Mouse (Mus musculus) heart, postnatal 25 days (tissue): ENCODE measurements around the gene Gpr107. TPM values are rescaled to one million over a fixed set of nuclear protein-coding genes. Genes with fewer than 3 reads are reported as not detected.

Source experiments
- DNase-seq: peaks from one replicate; pipeline ENCODE4 v3.0.0; 2022; ENCODE audit warnings: low spot score
- intact Hi-C: fragments of 180-260 bp; cut with DNase I; formaldehyde crosslinking; loops from one replicate; pipeline ENCODE4 v1.15.1; 2025
- total RNA-seq, 2 experiments: library from RNA; stranded (reverse); gene quantifications; 2 replicates each; pipeline ENCODE4 v1.2.3; 2021

The Gpr107 gene
- total RNA-seq, 2 experiments from 2014 or later: 33.1 to 35.1 TPM

DNA sequence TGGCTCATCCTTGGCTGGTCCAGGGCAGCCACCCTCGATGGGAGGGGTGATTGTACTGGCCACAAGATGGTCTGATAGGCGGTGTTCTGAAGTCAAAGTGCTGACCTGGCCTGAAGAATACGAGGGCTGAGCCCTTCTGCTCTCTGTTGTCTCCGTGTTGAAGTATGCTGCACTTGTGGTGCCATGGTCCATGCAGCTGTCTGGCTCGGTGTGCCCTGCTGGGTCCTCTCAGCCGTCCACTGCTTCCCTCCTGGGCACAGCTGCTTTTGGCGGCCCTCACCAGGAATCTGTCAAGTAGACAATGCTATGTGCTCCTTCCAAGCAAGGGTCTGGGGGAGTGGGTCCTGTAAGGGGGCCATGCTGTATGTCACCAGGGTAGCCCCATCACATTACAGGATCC is 68.7 kb downstream of the Gpr107 start:
- intact Hi-C loops: no loop called here
- no peak for DNase-seq

DNA sequence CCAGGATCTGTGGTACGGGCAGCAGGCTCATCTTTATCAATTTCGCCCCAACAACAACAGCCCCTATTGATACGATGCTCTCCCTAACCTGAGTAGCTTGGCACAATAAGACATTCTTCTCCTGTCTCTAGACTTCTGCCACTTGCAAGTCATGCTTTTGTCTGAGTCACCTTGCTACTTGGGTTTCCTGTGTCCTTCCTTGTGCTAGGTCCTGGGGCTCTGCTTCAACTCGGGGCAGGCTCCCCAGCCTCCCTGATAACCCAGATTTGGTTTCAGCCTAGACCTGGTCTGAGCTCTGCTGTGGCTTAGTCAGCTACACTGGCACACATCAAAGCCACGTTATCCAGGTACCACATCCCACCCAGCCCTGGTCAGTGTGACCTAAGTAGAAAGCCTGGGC is 69.5 kb downstream of the Gpr107 start:
- DNase-seq: no peak
- intact Hi-C loops: no loop called here

DNA sequence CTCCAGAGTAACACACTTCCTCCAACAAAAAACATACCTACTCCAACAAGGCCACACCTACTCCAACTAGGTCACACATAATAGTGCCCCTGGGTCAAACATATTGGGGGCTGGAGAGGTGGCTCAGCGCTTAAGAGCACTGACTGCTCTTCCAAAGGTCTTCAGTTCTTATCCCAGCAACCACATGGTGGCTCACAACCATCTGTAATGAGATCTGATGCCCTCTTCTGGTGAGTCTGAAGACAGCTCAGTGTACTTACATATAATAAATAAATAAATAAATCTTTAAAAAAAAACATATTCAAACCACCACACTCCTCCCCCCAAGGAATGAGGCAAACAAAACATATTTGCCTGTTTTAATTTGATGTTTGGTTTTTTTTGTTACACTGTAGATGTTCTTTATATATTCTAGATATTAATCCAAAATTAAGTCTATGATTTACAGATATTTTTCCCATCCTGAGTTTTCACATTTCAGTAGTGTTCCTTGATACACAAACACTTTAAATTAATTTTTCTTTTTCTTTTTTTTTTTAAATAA is 76.7 kb downstream of the Gpr107 start:
- no peak for DNase-seq

DNA sequence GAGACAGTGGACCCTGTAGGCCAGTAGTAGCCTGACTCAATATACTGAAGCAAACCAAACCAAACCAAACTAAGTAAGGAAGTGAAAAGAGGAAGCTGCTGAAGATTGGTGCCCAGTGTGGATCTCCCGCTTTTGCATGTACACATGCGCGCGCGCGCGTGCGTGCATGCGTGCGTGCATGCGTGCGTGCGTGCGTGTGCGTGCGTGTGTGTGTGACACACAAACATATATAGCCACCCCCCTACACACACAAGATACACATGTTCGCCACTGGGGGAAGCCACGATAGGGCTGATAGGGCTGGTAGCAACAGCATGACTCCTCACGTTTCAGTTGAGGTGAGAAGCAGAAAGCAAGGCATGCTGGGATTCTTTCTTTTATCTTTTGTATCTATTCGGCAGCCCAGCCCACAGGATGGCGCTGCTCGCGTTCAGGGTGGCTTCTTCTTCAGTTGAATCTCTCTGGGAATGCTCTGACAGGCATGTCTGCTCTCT is 87.1 kb downstream of the Gpr107 start:
- intact Hi-C loops: no loop called here
- no peak for DNase-seq

More for the DNA sequence above, 76.7 kb downstream of the Gpr107 start:
- intact Hi-C loops: no loop called here

DNA sequence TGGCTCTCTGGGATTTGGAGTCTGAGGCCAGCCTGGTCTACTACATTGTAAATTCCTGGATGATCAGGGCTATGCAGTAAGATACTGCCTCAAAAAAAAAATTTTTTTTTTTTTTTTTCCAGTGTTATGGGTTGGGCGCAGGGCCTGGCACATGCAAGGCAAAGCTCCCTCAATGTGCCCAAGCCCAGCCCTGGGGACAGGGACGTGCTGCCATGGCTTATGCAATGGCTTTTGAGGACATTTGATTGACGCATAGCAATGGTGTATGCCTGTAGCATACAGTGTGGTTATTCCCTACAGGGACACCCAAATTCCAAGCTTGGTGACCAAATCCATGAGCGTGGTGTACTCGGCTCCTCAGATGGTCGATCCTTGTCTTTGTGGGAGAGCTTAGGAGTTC is 87.7 kb downstream of the Gpr107 start:
- intact Hi-C loops: loop anchor here (5.0 kb wide), 1 partner anchor 52 kb away; no protein-coding TSS in a partner anchor
- no peak for DNase-seq

DNA sequence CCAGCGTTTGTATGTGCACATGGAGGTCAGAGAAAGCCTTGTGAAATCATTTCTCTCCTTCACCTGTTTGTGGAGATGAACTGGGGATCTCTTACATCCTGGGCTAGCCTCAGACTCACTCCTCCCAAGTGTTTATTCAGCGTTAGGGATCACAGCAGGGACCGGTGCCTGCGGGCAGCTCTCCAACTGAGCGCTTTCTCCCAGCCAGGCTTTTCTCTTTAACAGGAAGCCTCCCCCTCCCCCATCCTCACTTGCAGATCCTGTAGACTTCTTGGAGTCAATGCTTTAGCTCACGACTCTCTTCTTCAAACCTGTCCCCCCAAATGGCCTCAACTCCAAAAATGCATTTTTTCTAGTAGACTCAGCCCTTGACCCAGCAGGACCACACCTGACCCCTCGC is 89.5 kb downstream of the Gpr107 start:
- intact Hi-C loops: loop anchor here (5.0 kb wide), 1 partner anchor 51 kb away; no protein-coding TSS in a partner anchor
- DNase-seq: no peak

DNA sequence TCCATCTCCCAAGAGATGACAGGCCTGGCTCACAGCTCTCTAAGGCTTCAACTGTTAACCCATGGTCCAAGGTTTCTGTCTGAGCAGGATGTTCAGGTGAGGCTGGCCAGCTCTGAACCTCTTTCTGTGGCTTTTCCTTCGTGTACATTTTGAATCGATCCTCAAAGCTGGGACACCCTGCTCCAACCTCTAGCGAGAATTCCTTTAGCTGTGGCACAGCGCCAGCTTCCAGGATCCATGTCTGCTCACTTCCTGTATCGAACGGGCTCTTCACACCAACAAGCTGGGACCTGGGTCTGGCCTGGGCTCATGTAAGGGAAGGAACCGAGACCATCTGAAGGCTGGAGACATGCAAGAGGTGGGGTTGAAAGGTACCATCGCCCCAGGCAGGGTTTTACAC is 92.1 kb downstream of the Gpr107 start:
- no peak for DNase-seq
- intact Hi-C loops: loop anchor here (5.0 kb wide), 1 partner anchor 48 kb away; no protein-coding TSS in a partner anchor

DNA sequence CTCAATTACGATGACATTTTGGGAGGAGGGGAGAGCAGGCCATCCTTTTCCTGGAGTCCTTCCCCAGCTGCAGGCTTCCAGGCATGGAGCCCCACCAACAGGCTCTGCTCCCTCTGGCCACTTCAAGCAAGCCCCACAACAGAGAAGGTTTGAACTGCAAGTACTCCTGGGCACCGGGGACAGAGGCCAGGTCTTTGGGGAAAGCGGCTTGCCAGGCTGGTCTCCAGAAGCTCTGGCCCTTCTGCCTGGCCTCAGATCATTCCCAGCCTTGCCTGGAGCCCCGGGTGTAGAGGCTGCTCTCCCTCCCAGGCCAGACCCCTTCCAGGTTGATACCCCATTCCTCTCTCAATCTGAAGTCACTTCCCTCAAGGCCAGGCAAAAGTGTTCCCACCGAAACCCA is 92.9 kb downstream of the Gpr107 start:
- intact Hi-C loops: loop anchor here (1.0 kb wide), 1 partner anchor 19 kb away; no protein-coding TSS in a partner anchor
- no peak for DNase-seq

DNA sequence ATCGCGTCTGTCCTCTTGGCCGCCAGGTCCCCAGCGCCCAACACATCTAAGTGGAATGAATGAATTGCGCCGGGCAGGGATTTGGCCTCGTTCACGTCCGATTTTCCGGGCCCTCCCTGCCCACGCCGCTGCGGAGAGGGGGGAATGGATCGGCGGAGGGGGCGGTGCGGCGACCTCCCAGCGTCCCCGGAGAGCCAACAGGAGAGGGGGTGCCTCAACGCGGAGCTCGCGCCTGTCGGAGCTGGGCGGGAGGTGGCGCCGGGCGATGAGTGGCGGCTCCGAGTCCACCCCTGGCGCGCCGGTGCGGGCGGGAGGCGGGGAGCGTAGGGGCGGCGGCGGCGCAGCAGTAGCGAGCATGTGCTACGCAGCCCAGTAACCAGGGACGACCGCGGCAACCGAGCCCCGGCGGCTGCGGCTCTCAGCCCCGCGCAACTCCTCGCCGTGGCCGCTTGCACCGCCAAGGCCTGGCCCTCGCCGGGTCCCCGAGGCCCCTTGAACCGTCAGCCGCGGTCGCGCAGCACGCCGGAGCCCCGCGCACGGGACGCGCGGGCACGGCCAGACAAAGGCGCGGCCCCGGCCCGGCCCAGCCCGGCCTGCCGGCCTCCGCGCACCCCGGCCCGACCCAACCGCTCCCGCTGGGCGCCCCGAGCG is 93.5 kb downstream of the Gpr107 start, which contains the start of gene Ncs1:
Gene Ncs1 (plus strand): TSS at position 333 of the 651 bp plus-strand sequence.
- DNase-seq: peak; percentile 55
- intact Hi-C loops: loop anchor here (1.0 kb wide), 1 partner anchor 19 kb away; no protein-coding TSS in a partner anchor

DNA sequence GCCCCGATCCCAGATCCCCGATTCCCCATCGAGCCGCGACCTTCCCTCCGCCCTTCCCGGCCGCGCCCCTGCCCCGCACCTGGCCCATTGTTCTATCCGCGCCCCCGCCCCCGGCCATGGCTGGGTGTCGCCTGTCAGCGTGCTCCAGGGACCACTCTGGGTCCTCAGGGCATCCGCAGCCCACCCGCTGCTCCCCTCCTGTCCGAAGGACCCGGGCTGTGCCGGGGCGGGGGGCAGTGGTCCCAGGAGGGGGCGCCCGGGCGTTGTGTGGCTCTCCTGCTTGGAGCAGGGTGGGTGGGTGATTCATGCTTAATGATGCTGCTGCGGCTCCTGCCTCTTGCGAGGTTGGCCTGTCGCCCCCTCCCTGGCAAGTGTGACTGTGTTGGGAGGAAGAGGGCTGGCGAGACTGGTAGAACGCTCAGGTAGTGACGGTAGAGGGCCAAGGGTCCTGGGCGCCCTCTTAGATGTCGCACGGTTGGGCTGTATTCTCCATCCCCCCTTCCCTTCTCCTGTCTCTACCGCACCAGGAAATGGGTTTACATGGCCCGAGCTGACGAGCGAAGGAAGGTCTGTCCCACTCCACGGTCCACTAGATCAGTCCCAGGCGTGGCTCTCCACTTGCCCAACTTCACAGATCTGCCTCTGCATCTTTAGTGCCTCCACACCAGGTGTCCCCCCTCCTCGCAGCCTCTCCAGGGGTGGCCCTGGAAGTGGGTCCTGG is 94.3 kb downstream of the Gpr107 start:
- intact Hi-C loops: no loop called here
- DNase-seq: no peak

DNA sequence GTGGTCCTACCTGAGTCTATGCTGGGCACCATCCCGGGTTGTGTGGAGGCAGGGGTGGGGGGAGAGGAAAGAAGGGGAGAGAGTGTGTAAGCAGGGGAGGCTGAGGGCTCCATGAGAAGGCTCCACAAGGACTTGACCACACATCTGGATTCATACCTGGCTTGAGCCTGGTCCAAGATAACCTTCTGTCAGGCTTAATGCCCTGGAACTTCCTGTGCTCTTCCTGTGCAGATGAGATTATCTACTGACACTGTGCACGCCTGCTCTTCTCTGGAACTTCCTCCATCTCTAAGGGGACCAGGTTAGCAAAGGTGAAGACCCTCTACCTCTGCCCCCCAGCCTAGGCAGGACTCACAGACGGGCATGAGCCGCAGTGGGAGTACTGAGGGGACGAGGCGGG is 96.7 kb downstream of the Gpr107 start:
- DNase-seq: no peak
- intact Hi-C loops: no loop called here

DNA sequence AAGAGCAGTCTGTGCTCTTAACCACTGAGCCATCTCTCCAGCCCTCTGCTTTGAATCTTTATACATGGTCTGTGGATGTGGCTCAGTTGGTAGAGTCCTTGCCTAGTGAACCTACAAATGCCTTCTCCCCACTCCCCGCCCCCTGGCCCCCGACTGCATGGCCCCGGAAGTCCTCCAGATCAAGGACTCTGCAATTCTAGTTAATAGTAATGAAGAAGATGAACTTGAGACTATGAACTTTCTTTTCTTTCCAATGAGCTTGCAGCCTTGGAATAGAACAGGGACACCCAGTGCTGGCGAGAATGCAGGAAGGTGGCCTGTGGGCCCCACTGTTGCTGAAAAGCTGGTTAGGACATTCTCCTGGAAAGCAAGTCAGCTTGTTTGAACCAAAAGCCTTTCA is 100.1 kb downstream of the Gpr107 start:
- intact Hi-C loops: no loop called here
- no peak for DNase-seq

DNA sequence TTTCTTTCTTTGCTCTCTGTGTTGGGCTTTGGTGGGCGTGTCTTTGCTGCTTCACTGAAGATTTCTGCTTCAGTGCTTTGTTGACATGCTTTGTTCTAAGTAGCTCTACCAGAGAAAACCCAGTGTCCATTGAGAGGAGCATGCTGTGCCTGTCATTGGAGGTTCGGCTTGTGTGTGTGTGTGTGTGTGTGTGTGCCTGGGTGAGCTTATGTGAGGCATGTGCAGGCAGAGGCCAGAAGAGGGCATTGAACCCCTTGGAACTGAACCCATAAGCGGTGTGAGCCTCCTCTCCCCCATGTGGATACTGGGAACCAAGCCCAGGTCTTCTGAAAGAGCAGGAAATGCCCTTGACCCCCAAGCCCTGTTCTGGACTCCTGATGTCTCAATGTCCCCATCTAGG is 101.3 kb downstream of the Gpr107 start:
- intact Hi-C loops: no loop called here
- no peak for DNase-seq

DNA sequence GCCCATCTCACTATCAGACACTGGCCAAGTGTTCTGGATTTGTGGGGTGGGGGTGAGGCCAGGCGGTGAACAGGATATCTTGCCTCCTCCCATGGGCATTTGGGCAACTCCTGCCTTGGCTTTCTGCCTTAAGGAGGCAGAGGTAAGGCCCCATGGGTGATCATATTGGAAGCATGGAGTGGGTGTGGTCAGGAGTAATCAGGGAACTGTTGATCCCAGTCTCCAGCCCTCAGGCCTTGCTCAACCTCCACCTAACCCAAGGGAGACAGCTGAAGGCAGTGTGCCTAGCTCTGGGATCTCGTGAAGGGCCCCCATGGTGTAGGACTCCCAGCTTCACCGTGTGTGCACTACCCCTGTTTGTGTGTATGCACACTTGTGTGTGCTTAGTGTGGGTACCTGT is 102.7 kb downstream of the Gpr107 start:
- intact Hi-C loops: no loop called here
- no peak for DNase-seq

DNA sequence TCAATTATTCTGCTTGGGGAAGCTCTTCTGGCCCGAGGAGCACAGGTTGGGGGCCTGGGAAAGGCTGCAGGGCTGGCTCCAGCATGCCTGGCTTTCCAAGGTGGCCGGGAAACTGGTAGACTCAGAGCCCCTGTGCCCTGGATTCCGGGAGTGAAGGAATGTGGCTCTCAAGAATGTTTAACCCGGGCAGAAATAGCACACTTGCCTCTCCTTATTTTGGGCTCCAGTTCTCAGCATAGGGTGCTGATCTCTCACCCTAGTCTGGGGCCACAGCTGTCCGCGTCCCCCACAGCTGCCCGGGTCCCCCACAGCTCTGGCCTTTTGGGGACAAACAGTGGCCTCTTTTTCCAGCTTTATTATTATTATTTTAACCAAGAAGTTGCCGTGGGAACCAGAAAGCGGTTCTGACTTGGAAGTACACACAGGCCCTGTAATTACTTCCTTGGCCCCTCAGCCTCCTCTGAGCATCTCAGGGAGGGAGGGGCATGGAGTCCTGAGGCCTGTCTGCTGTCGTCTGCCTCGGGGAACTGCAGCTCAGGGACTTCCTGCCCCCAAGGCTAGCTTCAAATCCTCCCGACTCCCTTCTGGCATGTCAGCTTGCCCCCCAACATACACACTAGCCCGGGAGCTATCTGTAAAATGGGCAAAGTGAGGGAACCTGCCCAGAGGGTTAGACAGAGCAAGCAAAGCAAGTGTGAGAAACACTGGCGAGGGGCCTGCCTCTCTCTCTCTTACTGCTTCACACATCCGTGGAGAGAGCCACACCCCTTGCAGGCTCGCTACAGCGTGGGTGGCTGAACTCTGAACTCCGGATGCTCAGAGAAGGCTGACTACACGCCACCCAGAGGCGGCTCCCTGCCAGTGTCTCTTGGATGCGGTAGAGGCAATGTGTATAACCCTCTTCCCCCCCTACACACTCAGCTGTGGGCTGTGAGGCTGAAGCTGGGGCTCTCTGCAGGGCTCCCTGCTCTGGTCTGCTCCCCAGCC is 104.1 kb downstream of the Gpr107 start:
- intact Hi-C loops: no loop called here
- peak; percentile 58 for DNase-seq

DNA sequence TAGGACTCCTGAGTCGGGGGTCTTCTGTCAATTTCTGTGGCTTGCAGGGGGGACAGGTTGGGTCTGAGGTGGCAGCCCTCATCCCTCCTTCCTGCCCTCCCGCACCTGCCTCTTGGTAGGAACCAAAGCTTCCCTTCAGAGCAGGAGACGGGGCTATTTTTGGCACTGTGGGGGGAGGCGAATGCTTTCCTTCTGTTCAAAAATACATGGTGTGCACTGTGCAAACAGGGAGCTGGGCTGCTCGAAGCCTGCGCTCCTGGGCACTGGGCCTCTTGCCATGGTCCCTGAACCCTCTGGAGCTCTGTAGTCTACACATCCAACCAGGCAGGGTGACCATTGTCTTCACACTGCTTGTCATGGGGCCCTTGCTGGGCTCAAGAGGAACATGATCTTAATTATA is 105.0 kb downstream of the Gpr107 start:
- no peak for DNase-seq
- intact Hi-C loops: no loop called here

DNA sequence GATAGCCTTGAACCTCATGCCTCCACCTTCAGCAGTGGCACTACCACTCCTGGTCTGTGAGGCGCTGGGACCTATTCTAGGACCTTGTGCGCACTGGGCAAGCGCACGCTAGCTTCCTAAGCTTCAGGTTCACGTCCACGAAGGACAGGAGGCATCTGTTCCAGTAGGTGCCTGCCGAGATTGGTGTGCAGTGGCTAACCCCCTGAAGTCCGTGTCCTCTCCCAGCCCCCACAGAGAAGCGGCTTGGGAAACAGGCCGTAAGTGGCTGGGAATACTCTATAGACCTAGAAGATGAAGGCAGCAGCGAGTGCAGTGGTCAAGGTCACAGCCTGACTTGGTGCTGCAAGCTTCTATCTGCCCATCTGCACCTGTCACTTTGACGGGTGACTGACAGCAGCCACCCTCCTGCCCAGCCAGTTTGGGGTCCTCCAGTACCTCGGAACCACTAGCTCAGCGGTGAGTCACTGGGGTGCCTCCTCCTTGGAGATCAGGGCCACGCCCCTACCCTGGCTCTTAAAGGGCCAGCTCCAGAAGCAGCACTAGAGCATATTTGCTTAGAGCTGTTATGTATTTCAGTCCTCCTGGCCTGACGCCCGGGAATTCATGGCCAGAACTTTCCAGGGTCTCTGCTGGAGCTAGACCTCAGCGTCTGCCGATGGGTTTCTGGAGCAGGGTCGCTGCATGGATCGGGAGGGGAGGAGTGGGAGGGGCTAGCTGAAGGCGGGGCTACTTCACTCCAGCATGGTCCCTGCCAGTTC is 106.7 kb downstream of the Gpr107 start:
- intact Hi-C loops: no loop called here
- peak; percentile 72 for DNase-seq

DNA sequence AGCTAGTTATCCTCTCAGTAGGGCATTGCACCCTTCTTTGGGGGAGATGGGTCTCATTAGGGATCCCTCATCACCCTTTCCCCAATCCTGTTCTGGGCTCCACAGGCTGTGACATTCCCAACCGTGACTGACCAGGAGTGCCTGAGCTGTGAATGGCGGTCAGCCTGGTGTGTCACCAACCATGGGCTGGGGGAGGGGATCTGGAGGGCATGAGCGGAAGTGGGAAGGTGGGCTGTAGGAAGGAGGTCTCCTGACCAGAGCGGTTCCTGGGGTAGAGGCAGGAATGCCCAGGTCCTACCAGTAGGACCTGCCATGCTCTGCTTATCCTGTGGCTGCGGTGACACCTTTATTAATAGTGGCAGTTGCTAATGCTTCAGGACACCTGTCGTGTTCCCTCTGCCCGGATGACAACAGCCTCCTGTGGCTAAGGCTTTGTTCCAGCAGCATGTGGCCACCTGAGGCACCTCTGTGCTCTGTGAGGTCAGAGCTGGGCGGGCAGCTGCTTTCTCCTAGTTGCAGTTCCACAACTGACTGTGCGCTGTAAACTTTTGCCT is 107.3 kb downstream of the Gpr107 start:
- intact Hi-C loops: no loop called here
- DNase-seq: no peak

DNA sequence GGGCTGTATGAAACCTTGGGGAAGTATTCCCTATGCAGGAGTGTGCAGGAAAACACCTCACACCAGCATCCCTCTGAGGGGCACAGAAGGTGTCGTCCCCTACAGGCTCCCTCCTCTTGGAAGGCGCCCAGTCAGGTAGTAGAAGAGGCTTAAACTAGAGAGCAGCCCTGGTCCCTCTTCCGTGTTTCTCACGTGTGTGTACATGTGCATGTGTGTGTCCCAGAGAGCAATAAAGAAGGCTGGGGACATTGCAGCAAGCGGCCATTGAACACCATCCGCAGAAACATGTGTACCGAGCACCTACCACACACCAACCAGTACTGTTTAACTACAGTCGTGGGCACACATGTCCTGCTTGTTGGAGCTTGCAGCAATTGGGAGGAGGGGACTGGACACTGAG is 108.4 kb downstream of the Gpr107 start:
- no peak for DNase-seq
- intact Hi-C loops: no loop called here
